Mouse (Mus musculus) neural tube, embryonic 13.5 days (tissue): ENCODE results near the gene 1190007I07Rik. TPM values are rescaled to one million over a fixed set of nuclear protein-coding genes. Genes with fewer than 3 reads are reported as not detected.
"Not testable (repeated sequence)": the region's sequence is repeated elsewhere in the genome, so short reads cannot be mapped to it uniquely, and the experiment has no call there.

ENCODE experiments used
- ATAC-seq: fragments of 200-750 bp; cut with Nextera tagmentation; 2 replicates; pipeline ENCODE4 v1.8.0; 2017; ENCODE audit warnings: low read depth, mild to moderate bottlenecking, moderate TSS enrichment, moderate library complexity
- H3K27ac ChIP-seq: fragments of 300-500 bp; sonication (generic); replicated peaks from 2 replicates; pipeline ENCODE4 v1.5.1; 2015; ENCODE audit warnings: moderate library complexity, mild to moderate bottlenecking, inconsistent platforms
- H3K27me3 ChIP-seq: fragments of 300-500 bp; sonication (generic); 2 replicates; pipeline ENCODE4 v1.6.1; 2015; ENCODE audit warnings: mild to moderate bottlenecking, inconsistent platforms
- H3K36me3 ChIP-seq: fragments of 300-500 bp; sonication (generic); 2 replicates; pipeline ENCODE4 v1.6.1; 2015; ENCODE audit warnings: mild to moderate bottlenecking, inconsistent platforms
- H3K4me1 ChIP-seq: fragments of 300-500 bp; sonication (generic); replicated peaks from 2 replicates; pipeline ENCODE4 v1.6.1; 2015; ENCODE audit warnings: inconsistent platforms
- H3K4me2 ChIP-seq: fragments of 300-500 bp; sonication (generic); 2 replicates; pipeline ENCODE4 v1.6.1; 2015; ENCODE audit warnings: inconsistent platforms, mild to moderate bottlenecking, moderate library complexity
- H3K4me3 ChIP-seq: fragments of 300-500 bp; sonication (generic); 2 replicates; pipeline ENCODE4 v1.5.1; 2015; ENCODE audit warnings: mild to moderate bottlenecking, inconsistent platforms
- H3K9ac ChIP-seq: fragments of 300-500 bp; sonication (generic); 2 replicates; pipeline ENCODE4 v1.6.1; 2015; ENCODE audit warnings: moderate library complexity, mild to moderate bottlenecking, inconsistent platforms
- H3K9me3 ChIP-seq: fragments of 300-500 bp; sonication (generic); 2 replicates; pipeline ENCODE4 v1.6.1; 2016; ENCODE audit warnings: inconsistent platforms
- WGBS: fragments of 180-500 bp; shearing (Covaris S2); methylation state at CpG from one replicate; pipeline ENCODE4 v1.1.7; 2015; 5-methylcytosine and 5-hydroxymethylcytosine counted together
- polyA plus RNA-seq: library from polyadenylated mRNA; unstranded; fragments of >200 nt; fragmentation: Nextera tagmentation; extraction: Ambion mirVana; gene quantifications from 2 replicates; pipeline ENCODE4 v1.2.1, GENCODE M21; 2015

1190007I07Rik gene
- polyA plus RNA-seq, 1 experiment from 2014 or later: 36.8 TPM

DNA sequence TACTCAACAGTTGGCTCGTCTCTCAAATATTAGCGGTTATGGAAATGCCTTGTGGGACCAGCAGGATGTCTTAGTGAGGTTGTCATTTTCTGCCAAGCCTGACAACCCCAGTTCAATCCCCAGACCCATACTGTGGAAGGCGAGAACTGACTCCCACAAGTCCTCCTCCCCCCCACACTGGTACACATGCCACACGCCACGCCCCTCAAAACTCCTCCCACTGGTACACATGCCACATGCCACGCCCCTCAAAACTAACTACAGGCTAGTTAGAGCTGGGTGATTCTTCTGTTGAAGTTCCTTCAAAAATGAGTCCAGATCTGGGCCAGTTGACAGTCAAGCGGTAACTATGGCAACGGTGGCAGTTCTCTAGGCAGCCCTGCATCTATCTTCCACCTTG lies 23.1 kb upstream of the 1190007I07Rik start:
- Histone ChIP-seq H3K36me3 (peaks cover 77% of the 10 kb centered on the region), H3K4me3 (no peak overlapping the region), H3K27ac (no peak overlapping the region), H3K4me2 (no peak overlapping the region), H3K9ac (no peak overlapping the region), H3K9me3 (no peaks in the 10 kb centered on the region), H3K4me1 (no peaks in the 10 kb centered on the region), H3K27me3 (no peaks in the 10 kb centered on the region)
- WGBS: 96% methylated on average over 8 of the region's 8 CpGs
- no peak for ATAC-seq

DNA sequence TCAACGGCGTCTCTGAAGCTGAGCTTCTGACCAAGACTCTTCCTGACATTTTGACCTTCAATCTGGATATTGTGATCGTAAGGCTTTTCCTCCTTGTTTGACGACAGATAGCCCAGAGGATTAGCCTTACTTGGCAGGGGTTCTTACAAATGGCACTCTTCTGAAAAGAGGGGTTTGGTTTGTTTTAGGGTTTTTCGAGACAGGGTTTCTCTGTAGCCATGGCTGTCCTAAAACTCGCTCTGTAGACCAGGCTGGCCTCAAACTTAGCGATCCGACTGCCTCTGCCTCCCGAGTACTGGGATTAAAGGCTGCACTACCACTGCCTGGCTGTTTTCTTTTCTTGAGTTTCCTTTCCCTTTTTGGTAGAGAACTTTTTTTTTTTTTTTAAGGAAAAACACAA lies 18.5 kb upstream of the 1190007I07Rik start:
- 94% methylated on average over 9 of the region's 9 CpGs for WGBS
- no peak overlapping the region for H3K27ac ChIP-seq
- no peaks in the 10 kb centered on the region for H3K4me1 ChIP-seq
- no peak overlapping the region for H3K4me2 ChIP-seq
- H3K27me3 ChIP-seq: no peaks in the 10 kb centered on the region
- H3K9ac ChIP-seq: no peak overlapping the region
- H3K36me3 ChIP-seq: peaks cover 87% of the 10 kb centered on the region
- H3K4me3 ChIP-seq: no peak overlapping the region
- ATAC-seq: no peak
- no peaks in the 10 kb centered on the region for H3K9me3 ChIP-seq

DNA sequence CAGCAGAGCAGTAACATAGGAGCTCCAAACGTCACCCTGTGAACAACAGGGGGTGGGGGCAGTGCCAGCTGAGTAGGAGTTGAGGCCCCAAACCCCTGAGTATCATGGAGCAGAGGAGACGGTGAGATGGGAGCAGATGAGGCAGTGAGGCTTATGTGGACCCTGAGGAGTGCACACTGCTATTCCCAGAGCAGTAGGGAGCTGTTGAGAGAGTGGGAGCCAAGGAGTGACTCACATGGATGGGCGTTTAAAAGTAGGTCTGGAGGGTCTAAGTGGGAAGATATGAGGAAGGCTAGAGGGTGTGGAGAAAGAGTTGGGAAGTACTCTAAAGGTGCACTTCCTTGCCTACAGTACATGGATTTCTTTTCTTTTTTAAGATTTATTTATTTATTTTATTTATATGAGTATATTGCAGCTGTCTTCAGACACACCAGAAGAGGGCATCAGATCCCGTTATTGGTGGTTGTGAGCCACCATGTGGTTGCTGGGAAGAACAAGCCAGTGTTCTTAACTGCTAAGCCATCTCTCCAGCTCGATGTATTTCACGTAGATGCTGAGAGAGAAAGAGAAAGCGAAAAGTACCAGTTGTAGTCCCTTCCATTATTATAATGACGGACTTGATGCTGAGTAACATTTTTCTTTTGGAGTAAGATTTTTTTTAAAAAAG lies 16.1 kb upstream of the 1190007I07Rik start:
- no peaks in the 10 kb centered on the region for H3K27me3 ChIP-seq
- no peak overlapping the region for H3K27ac ChIP-seq
- 90% methylated on average over 8 of the region's 8 CpGs for WGBS
- no peak for ATAC-seq
- no peaks in the 10 kb centered on the region for H3K4me1 ChIP-seq
- H3K9me3 ChIP-seq: no peaks in the 10 kb centered on the region
- H3K4me2 ChIP-seq: no peak overlapping the region
- H3K9ac ChIP-seq: no peak overlapping the region
- no peak overlapping the region for H3K4me3 ChIP-seq
- H3K36me3 ChIP-seq: peaks cover 72% of the 10 kb centered on the region

DNA sequence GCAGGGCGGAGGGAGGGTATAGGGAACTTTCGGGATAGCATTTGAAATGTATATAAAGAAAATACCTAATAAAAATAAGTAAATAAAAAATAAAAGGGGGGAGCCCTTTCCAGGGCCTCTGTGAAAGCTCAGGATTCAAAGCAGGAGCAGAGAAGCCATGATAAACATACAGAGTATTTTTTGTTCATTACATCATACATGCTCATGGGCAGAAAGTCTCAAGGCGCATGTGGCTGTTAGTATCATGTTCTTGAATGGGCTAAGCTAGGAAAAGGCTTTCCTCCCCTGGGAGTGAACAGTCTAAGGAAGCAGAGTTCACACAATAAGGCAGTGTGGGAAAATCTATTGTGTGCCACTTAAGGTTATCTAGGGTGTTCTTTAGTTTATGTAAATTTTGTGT lies 13.3 kb upstream of the 1190007I07Rik start:
- Histone ChIP-seq H3K4me2 (no peak overlapping the region), H3K9ac (no peak overlapping the region), H3K9me3 (no peaks in the 10 kb centered on the region), H3K4me3 (no peak overlapping the region), H3K27me3 (no peaks in the 10 kb centered on the region), H3K4me1 (peaks cover 5% of the 10 kb centered on the region), H3K27ac (no peak overlapping the region), H3K36me3 (peaks cover 66% of the 10 kb centered on the region)
- WGBS: 92% methylated on average over 3 of the region's 3 CpGs
- no peak for ATAC-seq

DNA sequence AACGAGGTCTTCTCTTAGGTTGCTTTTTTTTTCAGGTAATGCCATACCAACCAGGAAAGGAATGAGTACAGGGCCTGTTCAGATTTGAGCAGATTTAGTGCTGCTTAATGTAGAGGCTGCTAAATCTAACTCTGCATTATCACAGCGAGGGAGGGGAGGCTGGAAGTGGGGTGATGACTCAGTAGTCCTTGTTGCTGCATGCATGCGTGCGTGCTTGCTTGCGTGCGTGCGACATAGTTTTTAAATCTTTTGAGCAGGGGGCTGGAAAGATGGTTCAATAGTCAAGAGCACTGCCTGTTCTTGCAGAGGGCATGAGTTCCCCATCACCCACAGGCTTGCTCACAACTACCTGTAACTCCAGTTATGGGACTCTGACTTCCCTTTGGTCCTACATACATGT lies 11.3 kb upstream of the 1190007I07Rik start:
- WGBS: 98% methylated on average over 7 of the region's 7 CpGs

DNA sequence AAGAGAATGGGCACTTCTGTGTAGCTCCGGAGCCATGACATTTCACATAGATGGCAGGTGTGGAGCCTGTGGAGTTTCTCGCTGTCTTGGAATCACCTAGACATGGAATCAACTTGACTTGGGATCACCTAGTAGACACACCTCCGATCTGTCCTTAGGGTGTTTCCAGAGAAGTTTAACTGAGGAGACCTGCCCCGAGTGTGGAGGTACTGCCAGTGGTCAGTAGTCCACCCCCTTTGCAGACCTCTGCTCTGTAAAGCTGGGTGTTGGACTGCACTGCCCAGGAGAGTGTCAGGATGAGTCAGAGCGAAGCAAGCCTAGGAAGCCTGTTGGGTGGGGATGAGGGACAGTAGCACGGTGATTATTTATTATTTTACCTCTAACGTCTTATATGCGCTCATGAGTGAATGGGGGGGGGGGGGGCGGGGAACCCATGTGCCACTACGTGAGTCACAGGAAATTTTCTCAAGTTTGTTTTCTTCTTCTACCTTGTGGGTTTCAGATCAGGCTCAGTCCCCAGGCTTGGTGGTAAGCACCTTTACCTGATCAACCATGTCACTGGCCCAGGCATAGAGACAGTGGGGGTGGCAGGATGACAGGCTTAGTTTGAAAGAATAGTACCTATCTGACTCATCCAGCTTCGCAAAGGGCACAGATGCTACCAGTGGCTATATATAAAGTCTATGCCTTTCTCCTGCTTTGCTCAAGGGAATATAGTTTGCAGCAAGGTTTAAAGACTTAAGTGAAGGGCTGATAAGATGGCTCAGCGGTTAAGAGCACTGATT lies 9.7 kb upstream of the 1190007I07Rik start:
- no peak overlapping the region for H3K27ac ChIP-seq
- ATAC-seq: no peak
- no peak overlapping the region for H3K4me3 ChIP-seq
- no peak overlapping the region for H3K4me2 ChIP-seq
- H3K27me3 ChIP-seq: no peaks in the 10 kb centered on the region
- no peak overlapping the region for H3K9ac ChIP-seq
- H3K4me1 ChIP-seq: peaks cover 25% of the 10 kb centered on the region
- WGBS: 95% methylated on average over 12 of the region's 12 CpGs
- H3K36me3 ChIP-seq: peaks cover 39% of the 10 kb centered on the region
- H3K9me3 ChIP-seq: no peaks in the 10 kb centered on the region

More for the DNA sequence above, 11.3 kb upstream of the 1190007I07Rik start:
- H3K9ac ChIP-seq: no peak overlapping the region
- peaks cover 48% of the 10 kb centered on the region for H3K36me3 ChIP-seq
- H3K27me3 ChIP-seq: no peaks in the 10 kb centered on the region
- no peak overlapping the region for H3K4me2 ChIP-seq
- H3K4me1 ChIP-seq: peaks cover 17% of the 10 kb centered on the region
- no peak for ATAC-seq
- H3K9me3 ChIP-seq: no peaks in the 10 kb centered on the region
- H3K27ac ChIP-seq: no peak overlapping the region
- H3K4me3 ChIP-seq: no peak overlapping the region

DNA sequence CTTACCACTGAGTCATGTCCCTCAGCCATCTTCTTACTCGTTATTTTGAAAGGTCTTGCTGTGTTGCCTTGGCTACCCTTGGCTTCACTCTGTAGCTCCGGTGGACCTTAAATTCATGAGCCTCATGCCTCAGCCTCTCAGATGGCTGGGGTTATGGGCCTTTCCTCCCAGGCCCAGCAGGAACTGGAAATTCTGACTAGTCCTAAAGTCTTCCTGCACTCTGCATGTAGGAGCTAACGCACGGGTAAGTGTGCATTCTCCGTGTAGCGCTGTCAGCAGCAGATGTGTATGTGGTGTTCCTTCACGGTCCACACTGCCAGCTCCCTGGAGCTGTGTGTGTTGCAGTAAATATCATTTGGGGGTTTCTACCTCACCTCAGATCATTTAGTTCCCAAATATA lies 8.1 kb upstream of the 1190007I07Rik start:
- peak overlapping the region; percentile 74; the same call in 1 of the 2 replicates for H3K4me3 ChIP-seq
- H3K9me3 ChIP-seq: no peaks in the 10 kb centered on the region
- peak overlapping the region; percentile 87 for H3K9ac ChIP-seq
- H3K4me1 ChIP-seq: peaks cover 25% of the 10 kb centered on the region
- no peaks in the 10 kb centered on the region for H3K27me3 ChIP-seq
- 85% methylated on average over 7 of the region's 7 CpGs for WGBS
- no peak overlapping the region for H3K27ac ChIP-seq
- peaks cover 27% of the 10 kb centered on the region for H3K36me3 ChIP-seq
- ATAC-seq: no peak
- H3K4me2 ChIP-seq: peak overlapping the region; percentile 89

DNA sequence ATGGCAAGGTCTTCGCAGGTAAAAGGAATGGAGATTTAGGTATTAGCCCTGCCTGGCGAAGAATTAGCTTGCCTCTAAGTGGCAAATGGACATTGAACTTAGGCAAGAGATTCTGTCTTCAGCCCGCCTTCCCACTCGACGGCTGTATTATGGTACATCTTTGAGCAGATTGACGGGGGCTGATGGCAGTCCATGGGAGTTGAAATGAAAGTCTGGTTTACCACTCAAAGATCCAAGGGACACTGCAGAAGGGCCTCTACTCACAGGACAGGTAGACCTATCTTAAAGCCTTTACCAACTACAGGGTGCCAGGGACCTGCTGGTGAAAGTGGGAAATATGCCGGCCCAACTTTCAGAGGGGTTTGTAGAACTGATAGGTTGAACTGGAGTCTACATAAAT lies 7.5 kb upstream of the 1190007I07Rik start:
- H3K4me2 ChIP-seq: peak overlapping the region; percentile 89
- peaks cover 25% of the 10 kb centered on the region for H3K4me1 ChIP-seq
- no peak overlapping the region; the same call in 1 of the 2 replicates for H3K27ac ChIP-seq
- H3K36me3 ChIP-seq: peaks cover 26% of the 10 kb centered on the region
- H3K9ac ChIP-seq: peak overlapping the region; percentile 87
- peak overlapping the region; percentile 74 for H3K4me3 ChIP-seq
- no peaks in the 10 kb centered on the region for H3K27me3 ChIP-seq
- H3K9me3 ChIP-seq: no peaks in the 10 kb centered on the region
- 21% methylated on average over 7 of the region's 7 CpGs for WGBS
- no peak for ATAC-seq

DNA sequence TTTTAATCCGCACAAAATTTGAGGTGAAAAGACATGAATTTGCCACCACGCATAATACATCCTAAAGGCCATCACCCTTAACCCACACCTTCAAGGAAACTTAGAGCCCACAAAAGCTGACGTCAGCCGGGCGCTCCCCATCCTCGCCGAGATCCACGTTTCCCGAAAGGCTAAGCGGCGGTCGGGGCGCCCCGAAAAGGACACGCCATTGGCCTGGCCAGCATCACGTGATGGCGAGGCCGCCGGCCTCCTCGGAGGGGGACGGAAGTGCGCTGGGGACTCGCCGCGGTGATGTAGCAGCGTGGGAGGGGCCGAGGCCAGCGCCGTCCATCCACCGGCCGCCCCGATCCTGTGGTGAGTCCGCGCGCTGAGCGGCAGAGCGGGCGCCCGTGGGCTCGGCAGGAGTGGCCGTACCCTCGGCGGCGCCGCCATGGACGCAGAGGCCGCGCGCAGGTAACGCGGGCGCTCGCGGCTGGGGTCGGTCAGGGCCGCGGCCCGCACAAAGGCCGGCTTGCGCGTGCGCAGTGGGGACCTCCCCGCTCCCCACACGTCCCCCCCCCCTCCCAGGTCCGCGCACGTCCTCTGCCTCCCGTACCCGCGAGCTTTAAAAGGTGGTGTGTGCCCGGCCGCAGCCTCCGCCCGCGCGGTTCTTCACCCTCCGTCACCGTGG lies 6.7 kb upstream of the 1190007I07Rik start, which contains the start of gene Tdg:
Gene Tdg, plus strand, starts transcription at position 243 of the 670 bp plus-strand sequence.
- peak within 1 kb of the TSS; percentile 74 for H3K4me3 ChIP-seq
- peaks cover 23% of the 10 kb centered on the region for H3K36me3 ChIP-seq
- H3K27me3 ChIP-seq, H3K9me3 ChIP-seq: not testable (repeated sequence)
- peak within 1 kb of the TSS; percentile 94 for H3K27ac ChIP-seq
- H3K4me1 ChIP-seq: peaks cover 25% of the 10 kb centered on the region
- H3K9ac ChIP-seq: peak within 1 kb of the TSS; percentile 87
- ATAC-seq: peak; percentile 97
- 3% methylated on average over 77 of the region's 78 CpGs for WGBS
- peak within 1 kb of the TSS; percentile 89 for H3K4me2 ChIP-seq

- H3K9me3 ChIP-seq: no peaks in the 10 kb centered on the region
- ATAC-seq: peak; percentile 59
- peaks cover 25% of the 10 kb centered on the region for H3K4me1 ChIP-seq
Observed at GRCm38 (mm10) chr10:82629111-82629585, 6.1 kb upstream of the 1190007I07Rik start.

DNA sequence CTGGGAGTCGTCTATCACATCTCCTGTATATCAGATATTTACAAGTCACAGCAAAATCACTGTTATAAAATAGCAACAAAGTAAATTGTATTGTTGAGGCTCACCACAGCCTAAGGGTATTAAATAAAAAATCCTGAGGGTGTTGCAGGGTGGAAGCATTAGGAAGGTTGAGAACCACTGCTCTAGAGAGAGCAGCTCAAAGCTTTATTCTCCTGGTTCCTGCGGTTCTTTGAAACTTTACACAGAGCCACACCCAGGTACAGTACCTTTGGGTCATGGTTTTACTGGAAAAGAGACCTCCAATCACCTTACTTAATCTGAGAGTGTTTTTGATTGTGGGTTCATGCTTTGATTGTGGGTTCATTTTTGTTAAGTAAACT lies 515 bp upstream of the 1190007I07Rik start:
- peak overlapping the region; percentile 85 for H3K9ac ChIP-seq
- not testable (repeated sequence) for H3K4me1 ChIP-seq, H3K36me3 ChIP-seq, H3K27me3 ChIP-seq, H3K9me3 ChIP-seq
- peak overlapping the region; percentile 90 for H3K27ac ChIP-seq
- ATAC-seq: peak; percentile 33
- WGBS: 2% methylated on average over 2 of the region's 2 CpGs
- H3K4me2 ChIP-seq: peak overlapping the region; percentile 67
- peak overlapping the region; percentile 71 for H3K4me3 ChIP-seq

More at GRCm38 (mm10) chr10:82629111-82629585, 6.1 kb upstream of the 1190007I07Rik start:
- WGBS: 6% methylated on average over 11 of the region's 11 CpGs
- no peaks in the 10 kb centered on the region for H3K27me3 ChIP-seq
- H3K9ac ChIP-seq: peak overlapping the region; percentile 87
- H3K27ac ChIP-seq: peak overlapping the region; percentile 94
- peak overlapping the region; percentile 74 for H3K4me3 ChIP-seq
- H3K4me2 ChIP-seq: peak overlapping the region; percentile 88
- H3K36me3 ChIP-seq: peaks cover 21% of the 10 kb centered on the region

DNA sequence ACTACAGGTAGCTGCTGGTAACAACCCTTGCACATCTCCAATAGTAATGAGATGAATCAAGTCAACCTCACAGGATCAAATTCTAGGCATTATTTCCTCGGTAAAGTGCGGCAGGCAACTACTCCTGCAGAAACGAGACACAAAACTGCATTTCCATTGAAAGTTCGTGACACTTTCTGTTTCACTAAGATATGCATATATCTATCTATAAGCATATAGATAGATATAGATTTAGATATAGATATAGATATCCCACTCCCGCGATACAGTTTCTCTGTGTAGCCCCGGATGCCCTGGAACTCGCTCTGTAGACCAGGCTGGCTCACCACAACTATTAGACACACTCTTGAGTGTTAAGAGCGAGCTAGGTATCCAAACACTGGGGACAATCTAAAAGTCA lies 793 bp downstream of the 1190007I07Rik start:
- WGBS: 32% methylated on average over 9 of the region's 9 CpGs
- no peaks in the 10 kb centered on the region for H3K27me3 ChIP-seq
- no peak for ATAC-seq

More for the DNA sequence above, 793 bp downstream of the 1190007I07Rik start:
- Histone ChIP-seq H3K36me3 (peaks cover 8% of the 10 kb centered on the region; the same call in 1 of the 2 replicates), H3K9ac (peak overlapping the region; percentile 85), H3K4me1 (peaks cover 6% of the 10 kb centered on the region), H3K27ac (no peak overlapping the region), H3K4me2 (peak overlapping the region; percentile 67), H3K4me3 (peak overlapping the region; percentile 71), H3K9me3 (no peaks in the 10 kb centered on the region)
